Mouse (Mus musculus) small intestine, adult 2 months (tissue): ENCODE data around the gene Btbd2.

ENCODE experiments used
- CTCF ChIP-seq: fragments of 200-500 bp; IDR thresholded peaks from 2 replicates; pipeline ENCODE4 v1.5.1; 2012; ENCODE audit warnings: low read depth, mild to moderate bottlenecking, control low read depth, inconsistent platforms, low read length, moderate library complexity, mixed read lengths; ENCODE audit not compliant: insufficient replicate concordance, insufficient read length; ENCODE audit errors: extremely low read depth
- POLR2A ChIP-seq: fragments of 200-500 bp; IDR thresholded peaks from 2 replicates; pipeline ENCODE4 v1.6.1; 2012; ENCODE audit warnings: low read depth, mild to moderate bottlenecking, control low read depth, inconsistent platforms, low read length, moderate library complexity

GRCm38 (mm10) chr10:80609269-80609924 is 47.5 kb downstream of the Btbd2 start:
- TF ChIP-seq POLR2A (no peak), CTCF (no peak)
